In the genomic region with DNA sequence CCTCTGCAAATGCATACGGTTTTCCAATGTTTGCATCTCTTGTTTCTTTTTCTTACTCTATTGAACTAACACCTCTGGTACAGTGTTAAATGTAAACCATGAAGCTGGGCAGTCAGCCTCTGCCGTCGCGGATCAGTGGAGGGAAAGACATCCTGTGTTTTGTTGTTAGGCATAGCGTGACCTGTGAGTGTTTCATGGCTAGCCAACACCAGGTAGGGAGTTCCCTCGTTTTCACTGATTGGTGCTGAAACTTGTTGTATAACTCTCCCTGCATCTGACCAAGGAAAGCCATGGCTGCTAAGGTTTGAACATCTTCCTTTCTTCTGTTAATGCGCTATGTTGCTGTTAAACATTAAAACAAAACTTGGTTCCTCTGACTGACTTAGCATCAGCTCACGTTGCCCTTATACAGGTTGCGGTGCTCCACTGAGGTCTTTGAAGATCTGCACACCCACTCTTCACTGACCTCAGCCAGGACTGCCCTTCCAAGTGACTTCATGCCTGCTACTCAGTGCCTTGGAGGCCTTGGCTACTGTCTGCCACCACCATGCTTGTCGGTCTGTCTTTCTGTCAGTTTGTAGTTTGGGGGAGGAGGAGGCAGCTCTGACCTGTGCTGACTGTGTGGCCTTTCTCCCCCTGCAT, we compare ENCODE assay signal across 22 mouse cellular contexts.
DNase-seq lines count a peak whose midpoint lies in the region; ATAC-seq and TF ChIP-seq lines count a peak whose summit lies in the region.
"Had no signal": no experiment of that assay in that cellular context is flagged by ENCODE, and none has a peak within 500 bp of the region (broad histone marks: within the 10 kb centered on the region; RNA-seq: fewer than 3 reads in every experiment).

No protein-coding gene starts in this region.

- intact Hi-C loops in left cerebral cortex, postnatal 25 days (cut with DNase I) = loop anchor here (5.0 kb wide), 1 partner anchor 245 kb away; the partner anchor contains the start of gene Nptx1

- no peak for TF ChIP-seq CTCF in kidney, postnatal 0 days (IDR thresholded peaks at IDR 0.05; ENCODE audit: low read depth)

- H3K36me3 ChIP-seq in kidney, postnatal 0 days (ENCODE audit: insufficient read depth, low read length) = no peaks in the 10 kb centered on the region
- H3K36me3 ChIP-seq: embryonic facial prominence, embryonic 12.5 days; forebrain, embryonic 15.5 days; heart, embryonic 15.5 days; hindbrain, embryonic 13.5 days had no signal

- H3K4me3 ChIP-seq in kidney, postnatal 0 days (replicated peaks; ENCODE audit: low read depth, low read length) = no peak overlapping the region
- H3K4me3 ChIP-seq: embryonic facial prominence, embryonic 12.5 days; forebrain, embryonic 15.5 days; heart, adult 2 months; heart, embryonic 15.5 days; hindbrain, embryonic 13.5 days had no signal

- H3K9me3 ChIP-seq in kidney, postnatal 0 days (replicated peaks; ENCODE audit: low read length) = no peaks in the 10 kb centered on the region
- H3K9me3 ChIP-seq: embryonic facial prominence, embryonic 12.5 days; forebrain, embryonic 15.5 days; heart, embryonic 15.5 days; hindbrain, embryonic 13.5 days had no signal

- H3K4me2 ChIP-seq in kidney, postnatal 0 days (ENCODE audit: low read length) = no peak overlapping the region
- H3K4me2 ChIP-seq: embryonic facial prominence, embryonic 12.5 days; forebrain, embryonic 15.5 days; heart, embryonic 11.5 days; heart, embryonic 15.5 days; hindbrain, embryonic 13.5 days had no signal

- ATAC-seq in kidney, postnatal 0 days (replicated peaks; ENCODE audit: low FRiP score, low read depth) = peak; percentile 58; the same call in 1 of the 2 replicates
- no peak for ATAC-seq in monocyte, adult 5-6 weeks (replicated peaks; ENCODE audit: insufficient number of reproducible peaks, low FRiP score, low TSS enrichment, poor library complexity, severe bottlenecking)
- ATAC-seq: forebrain, embryonic 15.5 days had no signal

- H3K4me1 ChIP-seq in kidney, postnatal 0 days (replicated peaks; ENCODE audit: insufficient read depth, low read length) = peaks cover 32% of the 10 kb centered on the region

- H3K9ac ChIP-seq in kidney, postnatal 0 days (ENCODE audit: low read depth, low read length) = no peak overlapping the region
- H3K9ac ChIP-seq: embryonic facial prominence, embryonic 12.5 days; forebrain, embryonic 15.5 days; heart, embryonic 15.5 days; hindbrain, embryonic 13.5 days had no signal

- DNase-seq in kidney, adult 11 months = peak; percentile 75
- DNase-seq in kidney, adult 9 months = peak; percentile 76
- DNase-seq in kidney, postnatal 0 days (ENCODE audit: low spot score) = peak; percentile 69
- DNase-seq in kidney, postnatal 36 days = peak; percentile 54 to 73
- no peak for DNase-seq in left cerebral cortex, postnatal 25 days (ENCODE audit: low spot score in 2 of 2)
- no peak for DNase-seq in ovary, postnatal 36 days (ENCODE audit: low spot score)
- DNase-seq in lung, postnatal 4 days = no peak
- DNase-seq: adrenal gland, adult 2 months; adrenal gland, postnatal 25 days; cerebellum, adult 2 months; cerebellum, postnatal 10 days; embryo, embryonic 11 days; gastrocnemius, postnatal 14 days; heart, adult 2 months; heart, postnatal 14 days had no signal

- WGBS in kidney, postnatal 0 days = 43% methylated on average over 10 of the region's 10 CpGs

- H3K27ac ChIP-seq in kidney, postnatal 0 days = peak overlapping the region; percentile 14; the same call in 1 of the 2 replicates
- H3K27ac ChIP-seq: embryonic facial prominence, embryonic 12.5 days; forebrain, embryonic 15.5 days; heart, adult 2 months; heart, embryonic 15.5 days had no signal

- no peaks in the 10 kb centered on the region for H3K27me3 ChIP-seq in kidney, postnatal 0 days (ENCODE audit: insufficient read depth, low read length)
- H3K27me3 ChIP-seq: CH12.LX; embryonic facial prominence, embryonic 12.5 days; forebrain, embryonic 15.5 days; heart, embryonic 15.5 days; hindbrain, embryonic 13.5 days had no signal

Comparison
In these comparisons a context has a peak if more than half of its experiments do, and no peak if none do; other contexts are left out.
1. DNase-seq: peak in kidney, adult 11 months (single experiment), kidney, adult 9 months (single experiment), kidney, postnatal 0 days (single experiment) and kidney, postnatal 36 days (2 of 2); none in left cerebral cortex, postnatal 25 days (0 of 2), ovary, postnatal 36 days (single experiment) and lung, postnatal 4 days (0 of 2).